Mouse (Mus musculus) G1E (cell line): Measurements from ENCODE around the gene Slamf6. TPM values are rescaled to one million over a fixed set of nuclear protein-coding genes. Genes with fewer than 3 reads are reported as not detected.
"Not testable (repeated sequence)": the region's sequence is repeated elsewhere in the genome, so short reads cannot be mapped to it uniquely, and the experiment has no call there.

ENCODE experiments used
- ATAC-seq: 2 replicates; pipeline ENCODE4 v1.8.0; 2016; ENCODE audit warnings: mild to moderate bottlenecking; ENCODE audit not compliant: insufficient number of reproducible peaks, poor library complexity, low FRiP score, severe bottlenecking; ENCODE audit errors: extremely low read depth
- DNase-seq: peaks from one replicate; pipeline ENCODE4 v3.0.0; 2012; ENCODE audit warnings: low spot score
- H3K27me3 ChIP-seq: 2 replicates; pipeline ENCODE4 v1.6.1; 2012; ENCODE audit warnings: mild to moderate bottlenecking, low read length, inconsistent platforms; ENCODE audit not compliant: insufficient read depth
- H3K36me3 ChIP-seq: replicated peaks from 2 replicates; pipeline ENCODE3; 2012; ENCODE audit warnings: mild to moderate bottlenecking, inconsistent platforms
- H3K4me1 ChIP-seq: 2 replicates; pipeline ENCODE4 v1.6.1; 2012; ENCODE audit warnings: low read depth, low read length, inconsistent platforms, mixed read lengths; ENCODE audit not compliant: insufficient read depth
- H3K4me3 ChIP-seq: 2 replicates; pipeline ENCODE4 v1.5.1; 2012; ENCODE audit warnings: low read depth, mild to moderate bottlenecking, inconsistent platforms, low read length, moderate library complexity, mixed read lengths
- H3K9me3 ChIP-seq: replicated peaks from 2 replicates; pipeline ENCODE4 v1.6.1; 2012; ENCODE audit warnings: inconsistent platforms
- CTCF ChIP-seq: IDR thresholded peaks from 2 replicates; pipeline ENCODE4 v1.5.1; 2012; ENCODE audit warnings: low read depth, low read length, inconsistent platforms, mixed read lengths
- GATA1 ChIP-seq: IDR thresholded peaks from 2 replicates; pipeline ENCODE4 v1.6.1; 2012; ENCODE audit warnings: borderline replicate concordance, low read length, inconsistent platforms, mixed read lengths
- GATA2 ChIP-seq: IDR thresholded peaks from 2 replicates; pipeline ENCODE4 v1.6.1; 2012; ENCODE audit warnings: low read depth, low read length, inconsistent platforms, borderline replicate concordance
- POLR2AphosphoS5 ChIP-seq: IDR thresholded peaks from 2 replicates; pipeline ENCODE4 v1.6.1; 2012; ENCODE audit warnings: low read depth, low read length, inconsistent platforms; ENCODE audit not compliant: insufficient replicate concordance
- TAL1 ChIP-seq: conservative IDR thresholded peaks from 2 replicates; pipeline ENCODE4 v1.6.1; 2012; ENCODE audit warnings: low read depth, low read length, inconsistent platforms, mixed read lengths
- polyA plus RNA-seq: library from polyadenylated mRNA; stranded (reverse); fragments of >175 nt; gene quantifications from 2 replicates; pipeline ENCODE4 v1.2.3, GENCODE M21; 2012
- total RNA-seq, 2 experiments: library from RNA; stranded (forward) in 1 of 2; stranded (reverse) in 1 of 2; fragments of 200-1000 nt in 1 of 2; fragments of >200 nt in 1 of 2; fragmentation: Nextera tagmentation in 1 of 2; gene quantifications; 2 replicates each; pipeline ENCODE4 v1.2.3; 2014 to 2017

Gene Slamf6
- total and polyA plus RNA-seq, 3 experiments: 0.44 TPM; not detected in 2

GRCm38 (mm10) chr1:171970854-171971586 is 53.7 kb downstream of the Slamf6 start:
- Histone ChIP-seq H3K4me3 (no peak overlapping the region), H3K4me1 (no peaks in the 10 kb centered on the region), H3K9me3 (no peaks in the 10 kb centered on the region), H3K27me3 (no peaks in the 10 kb centered on the region), H3K36me3 (no peaks in the 10 kb centered on the region)
- no peak for ATAC-seq
- TF ChIP-seq TAL1 (no peak), CTCF (no peak), GATA1 (no peak), POLR2AphosphoS5 (no peak), GATA2 (no peak)
- no peak for DNase-seq

- not testable (repeated sequence) for H3K9me3 ChIP-seq, DNase-seq, H3K27me3 ChIP-seq, ATAC-seq, H3K4me1 ChIP-seq, H3K36me3 ChIP-seq, H3K4me3 ChIP-seq
Observed at GRCm38 (mm10) chr1:171974361-171974760, 57.0 kb downstream of the Slamf6 start.

GRCm38 (mm10) chr1:171975377-171975776 is 58.1 kb downstream of the Slamf6 start:
- Histone ChIP-seq H3K4me3 (no peak overlapping the region), H3K4me1 (no peaks in the 10 kb centered on the region), H3K27me3 (no peaks in the 10 kb centered on the region), H3K9me3 (no peaks in the 10 kb centered on the region), H3K36me3 (no peaks in the 10 kb centered on the region)
- no peak for DNase-seq
- no peak for ATAC-seq
- TF ChIP-seq GATA1 (no peak), TAL1 (no peak), GATA2 (no peak), CTCF (no peak)

GRCm38 (mm10) chr1:171975831-171976230 is 58.5 kb downstream of the Slamf6 start:
- no peaks in the 10 kb centered on the region for H3K9me3 ChIP-seq
- no peak for ATAC-seq
- no peaks in the 10 kb centered on the region for H3K4me1 ChIP-seq
- H3K36me3 ChIP-seq: no peaks in the 10 kb centered on the region
- no peaks in the 10 kb centered on the region for H3K27me3 ChIP-seq
- H3K4me3 ChIP-seq: no peak overlapping the region
- DNase-seq: no peak
- TF ChIP-seq GATA2: no peak
- no peak for TF ChIP-seq CTCF
- no peak for TF ChIP-seq GATA1
- TF ChIP-seq TAL1: no peak
- TF ChIP-seq POLR2AphosphoS5: no peak

GRCm38 (mm10) chr1:171976826-171977539 is 59.7 kb downstream of the Slamf6 start:
- DNase-seq (no peak), ATAC-seq (no peak)

GRCm38 (mm10) chr1:171977891-171978290 is 60.6 kb downstream of the Slamf6 start:
- H3K9me3 ChIP-seq: no peaks in the 10 kb centered on the region
- no peak overlapping the region for H3K4me3 ChIP-seq
- no peak for DNase-seq
- ATAC-seq: no peak
- TF ChIP-seq GATA1 (no peak), CTCF (no peak), TAL1 (no peak), GATA2 (no peak)
- H3K4me1 ChIP-seq: no peaks in the 10 kb centered on the region
- H3K27me3 ChIP-seq: no peaks in the 10 kb centered on the region
- H3K36me3 ChIP-seq: no peaks in the 10 kb centered on the region

More at GRCm38 (mm10) chr1:171976826-171977539, 59.7 kb downstream of the Slamf6 start:
- TF ChIP-seq GATA1: no peak
- TF ChIP-seq CTCF: no peak
- no peak for TF ChIP-seq GATA2
- no peak for TF ChIP-seq POLR2AphosphoS5
- no peak for TF ChIP-seq TAL1
- H3K36me3 ChIP-seq: no peaks in the 10 kb centered on the region
- no peaks in the 10 kb centered on the region for H3K4me1 ChIP-seq
- H3K4me3 ChIP-seq: no peak overlapping the region
- no peaks in the 10 kb centered on the region for H3K9me3 ChIP-seq
- no peaks in the 10 kb centered on the region for H3K27me3 ChIP-seq
